Mouse (Mus musculus): Measurements from ENCODE around the gene Asmt. TPM values are rescaled to one million over a fixed set of nuclear protein-coding genes. Genes with fewer than 3 reads are reported as not detected.

Gene Asmt
- polyA plus RNA-seq (2014; fragmentation: Nextera tagmentation; extraction: Ambion mirVana) = not detected in 2 replicates

DNA sequence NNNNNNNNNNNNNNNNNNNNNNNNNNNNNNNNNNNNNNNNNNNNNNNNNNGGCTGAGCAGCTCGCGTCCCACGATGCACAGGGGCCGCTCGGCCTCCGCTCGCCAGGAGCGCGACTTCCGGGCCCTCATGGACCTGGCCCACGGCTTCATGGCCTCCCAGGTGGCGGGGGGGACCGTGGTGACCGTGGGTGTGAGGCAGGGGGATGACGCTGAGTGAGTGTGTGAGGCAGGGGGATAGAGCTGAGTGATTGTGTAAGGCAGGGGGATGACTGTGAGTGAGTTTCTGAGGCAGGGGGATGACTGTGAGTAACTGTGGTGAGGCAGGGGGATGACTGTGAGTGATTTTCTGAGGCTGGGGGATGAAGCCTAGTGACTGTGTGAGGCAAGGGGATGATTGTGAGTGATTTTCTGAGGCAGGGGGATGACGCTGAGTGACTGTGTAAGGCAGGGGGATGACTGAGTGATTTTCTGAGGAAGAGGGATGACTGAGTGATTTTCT, at the start of gene Asmt:
TSS of gene Asmt (plus strand) at position 51 of the 499 bp plus-strand sequence.
- Histone ChIP-seq H3K4me3 (ENCODE audit: low read depth, low read length) (no peak within 1 kb of the TSS), H3K27ac (ENCODE audit: low read depth, low read length) (no peak within 1 kb of the TSS), H3K4me1 (ENCODE audit: control insufficient read depth, insufficient read depth, low read length) (no peaks in the 10 kb centered on the region), H3K4me2 (ENCODE audit: low read length) (no peak within 1 kb of the TSS), H3K27me3 (replicated peaks; ENCODE audit: control insufficient read depth, insufficient read depth, low read length) (no peaks in the 10 kb centered on the region), H3K9ac (ENCODE audit: low read length) (no peak within 1 kb of the TSS), H3K36me3 (ENCODE audit: control insufficient read depth, insufficient read depth, low read length) (0 out of 2 replicates have a peak, but pooled peaks cover 9% of the 10 kb centered on the region), H3K9me3 (replicated peaks; ENCODE audit: control insufficient read depth, low read length) (peaks cover 45% of the 10 kb centered on the region)
- DNase-seq (ENCODE audit: low spot score) = no peak
- peak; percentile 56 for ATAC-seq
- WGBS = 92% methylated on average over 14 of the region's 16 CpGs

DNA sequence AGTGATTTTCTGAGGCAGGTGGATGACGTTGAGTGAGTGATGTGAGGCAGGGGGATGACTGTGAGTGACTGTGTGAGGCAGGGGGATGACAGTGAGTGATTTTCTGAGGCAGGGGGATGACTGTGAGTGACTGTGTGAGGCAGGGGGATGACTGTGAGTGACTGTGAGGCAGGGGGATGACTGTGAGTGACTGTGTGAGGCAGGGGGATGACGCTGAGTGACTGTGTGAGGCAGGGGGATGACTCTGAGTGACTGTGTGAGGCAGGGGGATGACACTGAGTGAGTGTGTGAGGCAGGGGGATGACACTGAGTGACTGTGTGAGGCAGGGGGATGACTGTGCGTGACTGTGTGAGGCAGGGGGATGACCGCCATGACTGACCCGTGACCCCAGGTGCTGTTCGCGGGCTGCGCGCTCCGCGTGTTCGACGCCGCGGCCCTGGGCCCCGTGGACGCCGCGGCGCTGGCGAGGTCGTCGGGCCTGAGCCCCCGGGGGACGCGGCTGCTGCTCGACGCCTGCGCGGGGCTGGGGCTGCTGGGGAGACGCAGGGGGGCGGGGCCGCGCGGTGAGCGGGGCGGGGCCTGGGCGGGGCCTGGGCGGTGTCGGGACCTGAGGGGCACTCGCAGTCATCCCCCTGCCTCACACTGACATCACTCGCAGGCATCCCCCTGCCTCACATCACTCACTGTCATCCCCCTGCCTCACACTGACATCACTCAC, 948 bp downstream of the Asmt start:
- Histone ChIP-seq H3K27ac (ENCODE audit: low read depth, low read length) (no peak overlapping the region), H3K9ac (ENCODE audit: low read length) (no peak overlapping the region), H3K4me2 (ENCODE audit: low read length) (no peak overlapping the region), H3K4me1 (ENCODE audit: control insufficient read depth, insufficient read depth, low read length) (no peaks in the 10 kb centered on the region), H3K4me3 (ENCODE audit: low read depth, low read length) (no peak overlapping the region), H3K9me3 (replicated peaks; ENCODE audit: control insufficient read depth, low read length) (peaks cover 47% of the 10 kb centered on the region), H3K36me3 (ENCODE audit: control insufficient read depth, insufficient read depth, low read length) (0 out of 2 replicates have a peak, but pooled peaks cover 9% of the 10 kb centered on the region), H3K27me3 (replicated peaks; ENCODE audit: control insufficient read depth, insufficient read depth, low read length) (no peaks in the 10 kb centered on the region)
- peak; percentile 65 for ATAC-seq
- WGBS = 68% methylated on average over 42 of the region's 42 CpGs
- no peak for DNase-seq (ENCODE audit: low spot score)

DNA sequence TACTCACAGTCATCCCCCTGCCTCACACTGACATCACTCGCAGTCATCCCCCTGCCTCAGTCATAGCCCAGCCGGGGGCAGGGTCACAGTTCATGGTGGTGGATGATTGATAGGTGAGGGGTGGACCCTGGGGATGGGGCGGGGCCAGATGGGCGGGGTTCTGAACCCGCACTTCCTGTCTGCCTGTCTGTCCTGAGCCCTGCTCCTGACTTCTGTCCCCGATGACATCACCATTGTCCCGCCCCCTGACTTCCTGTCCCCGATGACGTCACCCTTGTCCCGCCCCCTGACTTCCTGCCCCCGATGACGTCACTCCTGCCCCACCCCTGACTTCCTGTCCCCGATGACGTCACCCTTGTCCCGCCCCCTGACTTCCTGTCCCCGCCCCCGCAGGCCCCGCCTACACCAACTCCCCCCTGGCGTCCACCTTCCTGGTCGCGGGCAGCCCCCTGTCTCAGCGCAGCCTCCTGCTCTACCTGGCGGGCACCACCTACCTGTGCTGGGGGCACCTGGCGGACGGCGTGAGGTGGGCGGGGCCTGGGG, 1.9 kb downstream of the Asmt start:
- Histone ChIP-seq H3K36me3 (ENCODE audit: control insufficient read depth, insufficient read depth, low read length) (0 out of 2 replicates have a peak, but pooled peaks cover 9% of the 10 kb centered on the region), H3K27ac (ENCODE audit: low read depth, low read length) (no peak overlapping the region), H3K4me3 (ENCODE audit: low read depth, low read length) (no peak overlapping the region; the same call in 1 of the 2 replicates), H3K9ac (ENCODE audit: low read length) (no peak overlapping the region), H3K27me3 (replicated peaks; ENCODE audit: control insufficient read depth, insufficient read depth, low read length) (no peaks in the 10 kb centered on the region), H3K4me2 (ENCODE audit: low read length) (no peak overlapping the region), H3K9me3 (replicated peaks; ENCODE audit: control insufficient read depth, low read length) (peaks cover 47% of the 10 kb centered on the region), H3K4me1 (ENCODE audit: control insufficient read depth, insufficient read depth, low read length) (no peaks in the 10 kb centered on the region)
- no peak for DNase-seq (ENCODE audit: low spot score)
- WGBS = 84% methylated on average over 27 of the region's 27 CpGs
- peak; percentile 56 for ATAC-seq

GRCm38 (mm10) chrX:170674885-170675876, 2.7 kb downstream of the Asmt start:
- 87% methylated on average over 39 of the region's 39 CpGs for WGBS
- DNase-seq (ENCODE audit: low spot score) (peak; percentile 54), ATAC-seq (peak; percentile 25; the same call in 1 of the 2 replicates)
- Histone ChIP-seq H3K27me3 (replicated peaks; ENCODE audit: control insufficient read depth, insufficient read depth, low read length) (no peaks in the 10 kb centered on the region), H3K4me2 (ENCODE audit: low read length) (no peak overlapping the region), H3K9ac (ENCODE audit: low read length) (no peak overlapping the region), H3K27ac (ENCODE audit: low read depth, low read length) (no peak overlapping the region), H3K9me3 (replicated peaks; ENCODE audit: control insufficient read depth, low read length) (peaks cover 47% of the 10 kb centered on the region), H3K4me3 (ENCODE audit: low read depth, low read length) (no peak overlapping the region; the same call in 1 of the 2 replicates), H3K36me3 (ENCODE audit: control insufficient read depth, insufficient read depth, low read length) (0 out of 2 replicates have a peak, but pooled peaks cover 9% of the 10 kb centered on the region), H3K4me1 (ENCODE audit: control insufficient read depth, insufficient read depth, low read length) (no peaks in the 10 kb centered on the region)

GRCm38 (mm10) chrX:170675923-170676605, 3.6 kb downstream of the Asmt start:
- 95% methylated on average over 36 of the region's 39 CpGs for WGBS
- Histone ChIP-seq H3K4me1 (ENCODE audit: control insufficient read depth, insufficient read depth, low read length) (no peaks in the 10 kb centered on the region), H3K4me2 (ENCODE audit: low read length) (no peak overlapping the region), H3K36me3 (ENCODE audit: control insufficient read depth, insufficient read depth, low read length) (0 out of 2 replicates have a peak, but pooled peaks cover 9% of the 10 kb centered on the region), H3K4me3 (ENCODE audit: low read depth, low read length) (no peak overlapping the region), H3K27ac (ENCODE audit: low read depth, low read length) (no peak overlapping the region), H3K9ac (ENCODE audit: low read length) (no peak overlapping the region), H3K9me3 (replicated peaks; ENCODE audit: control insufficient read depth, low read length) (peaks cover 47% of the 10 kb centered on the region), H3K27me3 (replicated peaks; ENCODE audit: control insufficient read depth, insufficient read depth, low read length) (no peaks in the 10 kb centered on the region)
- DNase-seq (ENCODE audit: low spot score) = no peak
- peak; percentile 33; the same call in 1 of the 2 replicates for ATAC-seq

DNA sequence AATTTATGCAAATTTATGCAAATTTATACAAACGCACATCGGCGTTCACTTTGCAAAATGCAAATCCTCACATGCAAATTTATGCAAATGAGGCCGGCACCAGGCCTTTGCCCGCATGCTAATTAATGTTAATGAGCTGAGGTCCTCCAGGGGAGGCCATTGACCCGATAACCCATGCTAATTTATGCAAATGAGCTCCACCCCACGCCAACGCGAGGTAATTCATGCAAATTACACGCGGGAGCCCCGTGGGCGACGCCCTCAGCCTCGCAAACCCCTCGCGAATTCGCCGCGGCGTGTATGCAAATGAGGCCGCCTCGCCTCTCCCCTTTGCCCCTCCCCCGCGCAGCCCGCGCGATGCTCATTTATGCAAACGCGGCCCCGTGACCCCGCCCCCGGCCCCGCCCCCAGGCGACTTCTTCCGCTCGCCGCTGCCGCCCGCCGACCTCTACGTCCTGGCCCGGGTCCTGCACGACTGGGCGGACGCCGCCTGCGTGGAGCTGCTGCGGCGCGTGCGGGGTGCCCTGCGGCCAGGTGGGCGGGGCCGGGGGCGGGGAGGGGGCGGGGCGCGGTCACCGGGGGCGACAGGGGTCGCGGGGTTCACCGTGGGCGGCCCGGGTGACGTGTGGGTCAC, 4.3 kb downstream of the Asmt start:
- 0 out of 2 replicates have a peak, but pooled peaks cover 9% of the 10 kb centered on the region for H3K36me3 ChIP-seq (ENCODE audit: control insufficient read depth, insufficient read depth, low read length)
- DNase-seq (ENCODE audit: low spot score) = peak; percentile 37
- ATAC-seq = peak; percentile 14; the same call in 1 of the 2 replicates
- H3K9me3 ChIP-seq (replicated peaks; ENCODE audit: control insufficient read depth, low read length) = peaks cover 47% of the 10 kb centered on the region
- H3K27ac ChIP-seq (ENCODE audit: low read depth, low read length) = no peak overlapping the region
- no peak overlapping the region for H3K9ac ChIP-seq (ENCODE audit: low read length)
- no peak overlapping the region for H3K4me2 ChIP-seq (ENCODE audit: low read length)
- no peak overlapping the region for H3K4me3 ChIP-seq (ENCODE audit: low read depth, low read length)
- no peaks in the 10 kb centered on the region for H3K27me3 ChIP-seq (replicated peaks; ENCODE audit: control insufficient read depth, insufficient read depth, low read length)
- no peaks in the 10 kb centered on the region for H3K4me1 ChIP-seq (ENCODE audit: control insufficient read depth, insufficient read depth, low read length)
- 86% methylated on average over 67 of the region's 67 CpGs for WGBS

GRCm38 (mm10) chrX:170677266-170677665, 4.8 kb downstream of the Asmt start:
- no peaks in the 10 kb centered on the region for H3K4me1 ChIP-seq (ENCODE audit: control insufficient read depth, insufficient read depth, low read length)
- WGBS = 96% methylated on average over 17 of the region's 17 CpGs
- no peak overlapping the region for H3K4me3 ChIP-seq (ENCODE audit: low read depth, low read length)
- no peak overlapping the region for H3K9ac ChIP-seq (ENCODE audit: low read length)
- peaks cover 47% of the 10 kb centered on the region for H3K9me3 ChIP-seq (replicated peaks; ENCODE audit: control insufficient read depth, low read length)
- 0 out of 2 replicates have a peak, but pooled peaks cover 9% of the 10 kb centered on the region for H3K36me3 ChIP-seq (ENCODE audit: control insufficient read depth, insufficient read depth, low read length)
- no peak for DNase-seq (ENCODE audit: low spot score)
- no peak overlapping the region for H3K27ac ChIP-seq (ENCODE audit: low read depth, low read length)
- no peaks in the 10 kb centered on the region for H3K27me3 ChIP-seq (replicated peaks; ENCODE audit: control insufficient read depth, insufficient read depth, low read length)
- H3K4me2 ChIP-seq (ENCODE audit: low read length) = no peak overlapping the region
- ATAC-seq = no peak

Data from forebrain, embryonic 14.5 days (tissue).